Mouse (Mus musculus) forebrain, embryonic 11.5 days (tissue): Measurements from ENCODE around the gene Pde11a. TPM values are rescaled to one million over a fixed set of nuclear protein-coding genes. Genes with fewer than 3 reads are reported as not detected.

Source experiments
- ATAC-seq: fragments of 200-750 bp; cut with Nextera tagmentation; replicated peaks from 2 replicates; pipeline ENCODE4 v1.8.0; 2017; ENCODE audit warnings: moderate TSS enrichment; ENCODE audit not compliant: low FRiP score
- DNase-seq: peaks from one replicate; pipeline ENCODE4 v3.0.0-alpha.2; 2017; ENCODE audit warnings: low spot score
- H3K27ac ChIP-seq: fragments of 300-500 bp; sonication (generic); 2 replicates; pipeline ENCODE4 v1.5.1; 2014; ENCODE audit warnings: low read depth, low read length
- H3K27me3 ChIP-seq: fragments of 300-500 bp; sonication (generic); 2 replicates; pipeline ENCODE4 v1.6.1; 2014; ENCODE audit warnings: mild to moderate bottlenecking, low read length, mixed read lengths; ENCODE audit not compliant: control insufficient read depth, insufficient read depth
- H3K36me3 ChIP-seq: fragments of 300-500 bp; sonication (generic); 2 replicates; pipeline ENCODE4 v1.6.1; 2014; ENCODE audit warnings: mild to moderate bottlenecking, low read length, moderate library complexity, mixed read lengths; ENCODE audit not compliant: control insufficient read depth, insufficient read depth
- H3K4me1 ChIP-seq: fragments of 300-500 bp; sonication (generic); replicated peaks from 2 replicates; pipeline ENCODE4 v1.6.1; 2014; ENCODE audit warnings: low read length, mixed read lengths; ENCODE audit not compliant: control insufficient read depth, insufficient read depth
- H3K4me2 ChIP-seq: fragments of 300-500 bp; sonication (generic); 2 replicates; pipeline ENCODE4 v1.6.1; 2014; ENCODE audit warnings: low read depth, mild to moderate bottlenecking, low read length, moderate library complexity, mixed read lengths; ENCODE audit not compliant: severe bottlenecking
- H3K4me3 ChIP-seq: fragments of 300-500 bp; sonication (generic); 2 replicates; pipeline ENCODE4 v1.5.1; 2014; ENCODE audit warnings: low read depth, low read length
- H3K9ac ChIP-seq: fragments of 300-500 bp; sonication (generic); 2 replicates; pipeline ENCODE4 v1.6.1; 2014; ENCODE audit warnings: low read length
- H3K9me3 ChIP-seq: fragments of 300-500 bp; sonication (generic); 2 replicates; pipeline ENCODE4 v1.6.1; 2016; ENCODE audit warnings: low read length, mixed read lengths; ENCODE audit not compliant: control insufficient read depth
- WGBS: fragments of 180-500 bp; shearing (Covaris S2); extraction: QIAGEN DNeasy Blood & Tissue Kit; methylation state at CpG from one replicate; pipeline ENCODE4 v1.1.7; 2014; 5-methylcytosine and 5-hydroxymethylcytosine counted together
- polyA plus RNA-seq: library from polyadenylated mRNA; unstranded; fragments of >200 nt; fragmentation: Nextera tagmentation; extraction: Ambion mirVana; gene quantifications from 2 replicates; pipeline ENCODE4 v1.2.1, GENCODE M21; 2014

The Pde11a gene
- polyA plus RNA-seq, 1 experiment from 2014 or later, result 0.12 TPM

GRCm38 (mm10) chr2:76248242-76248641 lies 90.3 kb downstream of the Pde11a start:
- no peak overlapping the region for H3K27ac ChIP-seq
- no peaks in the 10 kb centered on the region for H3K9me3 ChIP-seq
- WGBS, result 86% methylated on average over 10 of the region's 10 CpGs
- no peak overlapping the region for H3K4me2 ChIP-seq
- no peaks in the 10 kb centered on the region for H3K27me3 ChIP-seq
- H3K36me3 ChIP-seq, result no peaks in the 10 kb centered on the region
- ATAC-seq, result no peak
- no peak overlapping the region for H3K9ac ChIP-seq
- no peak for DNase-seq
- H3K4me3 ChIP-seq, result no peak overlapping the region
- no peaks in the 10 kb centered on the region for H3K4me1 ChIP-seq

- DNase-seq, result no peak
- no peak for ATAC-seq
- WGBS, result 81% methylated on average over 2 of the region's 2 CpGs
These were observed 99.4 kb downstream of the Pde11a start for GRCm38 (mm10) chr2:76239175-76239574.

GRCm38 (mm10) chr2:76238496-76238895 lies 100.1 kb downstream of the Pde11a start:
- no peaks in the 10 kb centered on the region for H3K4me1 ChIP-seq
- no peaks in the 10 kb centered on the region for H3K27me3 ChIP-seq
- H3K4me2 ChIP-seq, result no peak overlapping the region
- DNase-seq, result no peak
- no peak overlapping the region for H3K4me3 ChIP-seq
- H3K27ac ChIP-seq, result no peak overlapping the region
- ATAC-seq, result no peak
- 90% methylated on average over 3 of the region's 3 CpGs for WGBS
- no peak overlapping the region for H3K9ac ChIP-seq
- no peaks in the 10 kb centered on the region for H3K36me3 ChIP-seq
- H3K9me3 ChIP-seq, result no peaks in the 10 kb centered on the region

More at GRCm38 (mm10) chr2:76239175-76239574, 99.4 kb downstream of the Pde11a start:
- no peaks in the 10 kb centered on the region for H3K27me3 ChIP-seq
- no peaks in the 10 kb centered on the region for H3K9me3 ChIP-seq
- no peak overlapping the region for H3K27ac ChIP-seq
- no peak overlapping the region for H3K9ac ChIP-seq
- H3K4me1 ChIP-seq, result no peaks in the 10 kb centered on the region
- no peak overlapping the region for H3K4me3 ChIP-seq
- no peak overlapping the region for H3K4me2 ChIP-seq
- H3K36me3 ChIP-seq, result no peaks in the 10 kb centered on the region

- Histone ChIP-seq H3K9me3 (no peaks in the 10 kb centered on the region), H3K27ac (no peak overlapping the region), H3K4me3 (no peak overlapping the region), H3K9ac (no peak overlapping the region), H3K36me3 (no peaks in the 10 kb centered on the region), H3K27me3 (no peaks in the 10 kb centered on the region), H3K4me1 (no peaks in the 10 kb centered on the region), H3K4me2 (no peak overlapping the region)
- 90% methylated on average over 10 of the region's 10 CpGs for whole genome bisulfite sequencing
- DNase-seq (no peak), ATAC-seq (no peak)
These were observed 100.7 kb downstream of the Pde11a start for GRCm38 (mm10) chr2:76237638-76238420.

GRCm38 (mm10) chr2:76220364-76221108 lies 118.0 kb downstream of the Pde11a start:
- no peak overlapping the region for H3K27ac ChIP-seq
- WGBS, result 26% methylated on average over 6 of the region's 6 CpGs

GRCm38 (mm10) chr2:76219540-76219939 lies 119.0 kb downstream of the Pde11a start:
- H3K36me3 ChIP-seq, result no peaks in the 10 kb centered on the region
- H3K27ac ChIP-seq, result no peak overlapping the region
- H3K4me1 ChIP-seq, result no peaks in the 10 kb centered on the region
- H3K27me3 ChIP-seq, result no peaks in the 10 kb centered on the region
- no peak for ATAC-seq
- WGBS, result 82% methylated on average over 6 of the region's 6 CpGs
- no peak overlapping the region for H3K4me3 ChIP-seq
- no peak overlapping the region for H3K9ac ChIP-seq
- no peak overlapping the region for H3K4me2 ChIP-seq
- no peaks in the 10 kb centered on the region for H3K9me3 ChIP-seq
- no peak for DNase-seq

More at GRCm38 (mm10) chr2:76220364-76221108, 118.0 kb downstream of the Pde11a start:
- Histone ChIP-seq H3K36me3 (no peaks in the 10 kb centered on the region), H3K9ac (no peak overlapping the region), H3K27me3 (no peaks in the 10 kb centered on the region), H3K4me1 (no peaks in the 10 kb centered on the region), H3K9me3 (no peaks in the 10 kb centered on the region), H3K4me3 (no peak overlapping the region), H3K4me2 (no peak overlapping the region)
- ATAC-seq (peak; percentile 42; the same call in 1 of the 2 replicates), DNase-seq (no peak)

- no peaks in the 10 kb centered on the region for H3K9me3 ChIP-seq
- no peak overlapping the region for H3K4me2 ChIP-seq
- ATAC-seq (no peak), DNase-seq (peak; percentile 76)
- H3K4me1 ChIP-seq, result no peaks in the 10 kb centered on the region
- H3K4me3 ChIP-seq, result no peak overlapping the region
- H3K27ac ChIP-seq, result no peak overlapping the region
- no peaks in the 10 kb centered on the region for H3K36me3 ChIP-seq
- no peaks in the 10 kb centered on the region for H3K27me3 ChIP-seq
- H3K9ac ChIP-seq, result no peak overlapping the region
- 61% methylated on average over 7 of the region's 7 CpGs for WGBS
These were observed 122.4 kb downstream of the Pde11a start for GRCm38 (mm10) chr2:76216146-76216545.

- H3K4me2 ChIP-seq, result no peak overlapping the region
- no peak for ATAC-seq
These were observed 123.4 kb downstream of the Pde11a start for GRCm38 (mm10) chr2:76215219-76215618.

More at GRCm38 (mm10) chr2:76215219-76215618, 123.4 kb downstream of the Pde11a start:
- Histone ChIP-seq H3K9ac (no peak overlapping the region), H3K36me3 (no peaks in the 10 kb centered on the region), H3K27ac (no peak overlapping the region), H3K4me3 (no peak overlapping the region), H3K4me1 (no peaks in the 10 kb centered on the region), H3K9me3 (no peaks in the 10 kb centered on the region), H3K27me3 (no peaks in the 10 kb centered on the region)
- WGBS, result 88% methylated on average over 9 of the region's 9 CpGs
- no peak for DNase-seq
